Mouse (Mus musculus): ENCODE measurements around the gene Prok1.

Prok1 gene

GRCm38 (mm10) chr3:107233945-107234344 lies 5.6 kb downstream of the Prok1 start:
- DNase-seq: no peak

GRCm38 (mm10) chr3:107233351-107233813 lies 6.1 kb downstream of the Prok1 start:
- DNase-seq: peak; percentile 69

GRCm38 (mm10) chr3:107231202-107231601 lies 8.3 kb downstream of the Prok1 start:
- DNase-seq: no peak

GRCm38 (mm10) chr3:107230527-107230926 lies 9.0 kb downstream of the Prok1 start, which contains the start of gene A630076J17Rik:
Gene A630076J17Rik (plus strand): TSS chr3:107230614.
- DNase-seq: no peak

GRCm38 (mm10) chr3:107229822-107230221 lies 9.7 kb downstream of the Prok1 start:
- no peak for DNase-seq

GRCm38 (mm10) chr3:107229221-107229620 lies 10.3 kb downstream of the Prok1 start:
- no peak for DNase-seq

- no peak for DNase-seq
Observed at GRCm38 (mm10) chr3:107225820-107226219, 13.7 kb downstream of the Prok1 start.

- no peak for DNase-seq
Observed at GRCm38 (mm10) chr3:107223230-107223629, 16.3 kb downstream of the Prok1 start.

- no peak for DNase-seq
Observed at GRCm38 (mm10) chr3:107221608-107222007, 17.9 kb downstream of the Prok1 start, which contains the start of gene Cym. Gene Cym (minus strand): TSS chr3:107221732.

- DNase-seq: no peak
Observed at GRCm38 (mm10) chr3:107218572-107218971, 20.9 kb downstream of the Prok1 start.

- DNase-seq: no peak
Observed at GRCm38 (mm10) chr3:107217101-107217480, 22.4 kb downstream of the Prok1 start.

GRCm38 (mm10) chr3:107216400-107217100 lies 23.0 kb downstream of the Prok1 start:
- DNase-seq: no peak

- DNase-seq: no peak
Observed at GRCm38 (mm10) chr3:107214606-107215005, 24.9 kb downstream of the Prok1 start.

GRCm38 (mm10) chr3:107207625-107208253 lies 31.8 kb downstream of the Prok1 start:
- DNase-seq: no peak

- no peak for DNase-seq
Observed at GRCm38 (mm10) chr3:107206490-107207150, 32.9 kb downstream of the Prok1 start.

GRCm38 (mm10) chr3:107205994-107206393 lies 33.5 kb downstream of the Prok1 start:
- peak; percentile 65 for DNase-seq

- no peak for DNase-seq
Observed at GRCm38 (mm10) chr3:107205170-107205569, 34.3 kb downstream of the Prok1 start.

GRCm38 (mm10) chr3:107204413-107204812 lies 35.1 kb downstream of the Prok1 start:
- no peak for DNase-seq

- DNase-seq: no peak
Observed at GRCm38 (mm10) chr3:107201310-107202180, 38.0 kb downstream of the Prok1 start.

- DNase-seq: peak; percentile 5
Observed at GRCm38 (mm10) chr3:107188226-107188899, 51.1 kb downstream of the Prok1 start.

GRCm38 (mm10) chr3:107187022-107187421 lies 52.5 kb downstream of the Prok1 start:
- DNase-seq: no peak

GRCm38 (mm10) chr3:107185597-107185996 lies 53.9 kb downstream of the Prok1 start:
- no peak for DNase-seq
